33 mouse cellular contexts compared by ENCODE assay signal in the genomic region with DNA sequence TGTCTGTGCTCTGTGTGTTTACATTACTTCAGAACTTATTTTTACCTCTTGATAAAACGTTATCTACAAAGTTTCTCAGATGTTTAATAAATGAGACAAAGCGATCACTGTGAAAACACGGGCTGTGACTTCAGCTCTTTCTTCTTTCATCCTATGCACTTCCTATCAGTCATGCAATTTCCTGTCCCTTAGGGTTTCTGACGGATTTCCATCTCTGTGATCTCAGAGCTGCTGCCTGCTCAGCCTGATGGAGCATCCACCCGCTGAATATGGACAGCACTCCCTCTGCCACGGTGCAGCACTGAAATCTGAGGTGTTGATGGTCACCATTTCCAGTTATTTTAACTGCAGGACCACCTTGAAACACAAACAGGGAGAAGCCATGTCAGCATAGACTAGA. TPM values are rescaled to one million over a fixed set of nuclear protein-coding genes. Genes with fewer than 3 reads are reported as not detected.
DNase-seq lines count a peak whose midpoint lies in the region; ATAC-seq and TF ChIP-seq lines count a peak whose summit lies in the region.
"Had no signal": no experiment of that assay in that cellular context is flagged by ENCODE, and none has a peak within 500 bp of the region (broad histone marks: within the 10 kb centered on the region; RNA-seq: fewer than 3 reads in every experiment).

No protein-coding gene starts in this region.

- peak overlapping the region; percentile 42; the same call in 1 of the 2 replicates for H3K27ac ChIP-seq in heart, embryonic 11.5 days (ENCODE audit: low read depth, low read length)
- H3K27ac ChIP-seq in heart, adult 2 months = no peak overlapping the region
- peak overlapping the region; percentile 33; the same call in 1 of the 2 replicates for H3K27ac ChIP-seq in limb, embryonic 15.5 days
- no peak overlapping the region for H3K27ac ChIP-seq in limb, embryonic 10.5 days
- H3K27ac ChIP-seq: embryonic facial prominence, embryonic 12.5 days; forebrain, embryonic 15.5 days; gastrocnemius, adult 2 months; heart, embryonic 10.5 days; hindbrain, postnatal 0 days; kidney, postnatal 0 days; limb, embryonic 12.5 days; liver, embryonic 12.5 days; midbrain, embryonic 10.5 days; neural tube, embryonic 13.5 days had no signal

- no peak; the same call in 1 of the 2 replicates for ATAC-seq in heart, embryonic 11.5 days (replicated peaks; ENCODE audit: insufficient number of reproducible peaks, low FRiP score, low TSS enrichment)
- ATAC-seq in limb, embryonic 15.5 days (ENCODE audit: insufficient number of reproducible peaks, low FRiP score, low TSS enrichment, low read depth) = no peak
- ATAC-seq: forebrain, embryonic 15.5 days; hindbrain, postnatal 0 days; intestine, embryonic 16.5 days; liver, embryonic 12.5 days; liver, postnatal 0 days had no signal

- TF ChIP-seq EP300 in heart, adult 2 months (IDR thresholded peaks at IDR 0.05; ENCODE audit: insufficient read depth, low read depth, low read length) = no peak

- peaks cover 11% of the 10 kb centered on the region; the same call in 1 of the 2 replicates for H3K4me1 ChIP-seq in heart, embryonic 11.5 days (ENCODE audit: control insufficient read depth, insufficient read depth, low read length)
- peaks cover 2% of the 10 kb centered on the region; the same call in 1 of the 2 replicates for H3K4me1 ChIP-seq in heart, adult 2 months (ENCODE audit: control insufficient read depth, insufficient read depth, low read length)
- H3K4me1 ChIP-seq in limb, embryonic 15.5 days = peaks cover 4% of the 10 kb centered on the region; the same call in 1 of the 2 replicates
- H3K4me1 ChIP-seq in limb, embryonic 10.5 days = no peaks in the 10 kb centered on the region
- H3K4me1 ChIP-seq: embryonic facial prominence, embryonic 12.5 days; forebrain, embryonic 15.5 days; limb, embryonic 12.5 days; midbrain, embryonic 10.5 days had no signal

- no peak overlapping the region for H3K4me3 ChIP-seq in heart, embryonic 11.5 days (ENCODE audit: low read depth, low read length)
- no peak overlapping the region for H3K4me3 ChIP-seq in heart, adult 2 months
- no peak overlapping the region for H3K4me3 ChIP-seq in limb, embryonic 15.5 days
- no peak overlapping the region for H3K4me3 ChIP-seq in limb, embryonic 10.5 days
- H3K4me3 ChIP-seq: embryonic facial prominence, embryonic 12.5 days; forebrain, embryonic 15.5 days; gastrocnemius, adult 2 months; heart, embryonic 10.5 days; limb, embryonic 12.5 days; liver, embryonic 12.5 days; midbrain, embryonic 10.5 days; myocyte; neural tube, embryonic 13.5 days had no signal

- H3K9ac ChIP-seq in heart, embryonic 11.5 days (ENCODE audit: low read depth, low read length) = no peak overlapping the region
- H3K9ac ChIP-seq in heart, adult 2 months (ENCODE audit: low read depth, low read length) = no peak overlapping the region; the same call in 1 of the 2 replicates
- no peak overlapping the region for H3K9ac ChIP-seq in limb, embryonic 15.5 days
- H3K9ac ChIP-seq: embryonic facial prominence, embryonic 12.5 days; forebrain, embryonic 15.5 days; limb, embryonic 12.5 days; liver, embryonic 12.5 days; liver, postnatal 0 days; neural tube, embryonic 13.5 days had no signal

- H3K36me3 ChIP-seq in heart, embryonic 11.5 days (ENCODE audit: control insufficient read depth, insufficient read depth, low read length) = peaks cover 21% of the 10 kb centered on the region
- H3K36me3 ChIP-seq in heart, adult 2 months (ENCODE audit: control insufficient read depth, insufficient read depth, low read length) = peaks cover 22% of the 10 kb centered on the region
- peaks cover 56% of the 10 kb centered on the region for H3K36me3 ChIP-seq in limb, embryonic 15.5 days
- H3K36me3 ChIP-seq in limb, embryonic 10.5 days = peaks cover 84% of the 10 kb centered on the region

- no peak for TF ChIP-seq POLR2A in heart, adult 2 months (IDR thresholded peaks at IDR 0.05; ENCODE audit: insufficient read depth, low read depth, low read length)

- intact Hi-C loops in heart, adult 2 months (cut with DNase I) = no loop called here

- WGBS in heart, embryonic 11.5 days (ENCODE audit: insufficient replicate concordance) = 59% methylated on average over 6 of the region's 6 CpGs
- 35% methylated on average over 6 of the region's 6 CpGs for WGBS in heart, adult 2 months
- 73% methylated on average over 6 of the region's 6 CpGs for WGBS in limb, embryonic 15.5 days
- WGBS in limb, embryonic 10.5 days = 85% methylated on average over 6 of the region's 6 CpGs

- no peak for TF ChIP-seq CTCF in heart, adult 2 months (IDR thresholded peaks at IDR 0.05)

- H3K4me2 ChIP-seq in heart, embryonic 11.5 days = no peak overlapping the region
- no peak overlapping the region for H3K4me2 ChIP-seq in limb, embryonic 15.5 days
- H3K4me2 ChIP-seq: embryonic facial prominence, embryonic 12.5 days; forebrain, embryonic 15.5 days; limb, embryonic 12.5 days; liver, embryonic 12.5 days; neural tube, embryonic 13.5 days had no signal

- no peaks in the 10 kb centered on the region; the same call in 1 of the 2 replicates for H3K79me2 ChIP-seq in heart, adult 2 months (replicated peaks; ENCODE audit: control insufficient read depth, insufficient read depth, low read length)

- H3K9me3 ChIP-seq in heart, embryonic 11.5 days (replicated peaks; ENCODE audit: control insufficient read depth, low read length) = no peaks in the 10 kb centered on the region
- no peaks in the 10 kb centered on the region for H3K9me3 ChIP-seq in limb, embryonic 15.5 days
- no peaks in the 10 kb centered on the region for H3K9me3 ChIP-seq in limb, embryonic 10.5 days (replicated peaks)
- H3K9me3 ChIP-seq: embryonic facial prominence, embryonic 12.5 days; forebrain, embryonic 15.5 days; heart, embryonic 10.5 days; limb, embryonic 12.5 days; liver, embryonic 12.5 days; midbrain, embryonic 10.5 days; neural tube, embryonic 13.5 days had no signal

- no peaks in the 10 kb centered on the region for H3K27me3 ChIP-seq in heart, embryonic 11.5 days (ENCODE audit: control insufficient read depth, insufficient read depth, low read length)
- no peaks in the 10 kb centered on the region for H3K27me3 ChIP-seq in heart, adult 2 months (ENCODE audit: control insufficient read depth, insufficient read depth, low read length)
- no peaks in the 10 kb centered on the region for H3K27me3 ChIP-seq in limb, embryonic 15.5 days
- H3K27me3 ChIP-seq in limb, embryonic 10.5 days (ENCODE audit: low read depth, poor library complexity, severe bottlenecking) = no peaks in the 10 kb centered on the region
- H3K27me3 ChIP-seq: CH12.LX; embryonic facial prominence, embryonic 12.5 days; forebrain, embryonic 15.5 days; limb, embryonic 12.5 days; liver, embryonic 12.5 days; neural tube, embryonic 13.5 days had no signal

- DNase-seq in heart, adult 2 months = no peak
- no peak for DNase-seq in limb, embryonic 10.5 days (ENCODE audit: low spot score)
- peak; percentile 14 for DNase-seq in thymus, postnatal 0 days (ENCODE audit: low spot score)
- no peak for DNase-seq in thymus, adult 18-20 months
- peak; percentile 75 for DNase-seq in naive thymus-derived CD4-positive, alpha-beta T cell, adult 2 months (ENCODE audit: low read depth)
- DNase-seq in frontal cortex, postnatal 25 days (ENCODE audit: low spot score in 2 of 2) = no peak
- DNase-seq: adrenal gland, postnatal 10 days; cerebellum, adult 11-12 months; cerebellum, adult 9-11 months; embryo, embryonic 11 days; gastrocnemius, adult 2 months; gastrocnemius, postnatal 36 days; heart, postnatal 14 days; kidney, adult 8-10 months; kidney, postnatal 4 days; layer of hippocampus, adult 9-11 months; liver, postnatal 0 days; right cerebral cortex, postnatal 4 days; thymus, postnatal 14 days had no signal

RNA-seq across cellular contexts. Expression of gene Commd8, which starts 8.5 kb away (rescaled TPM):
- polyA plus RNA-seq in heart, embryonic 11.5 days (2014; fragmentation: Nextera tagmentation; extraction: Ambion mirVana) = 130 and 131 TPM in 2 replicates
- total RNA-seq in heart, adult 2 months (2021) = 10 to 100 TPM; 40.4 to 43.7 TPM
- 5.6 and 16.3 TPM in 2 replicates for polyA plus RNA-seq in heart, adult 2 months (2012; rRNA removed)
- polyA plus RNA-seq in limb, embryonic 15.5 days (2015; fragmentation: Nextera tagmentation; extraction: Ambion mirVana) = 157 and 177 TPM in 2 replicates
- 152 TPM in 2 replicates for polyA plus RNA-seq in limb, embryonic 10.5 days (2016; fragmentation: Nextera tagmentation; extraction: Ambion mirVana)
- polyA plus RNA-seq in thymus, postnatal 0 days (2015; fragmentation: Nextera tagmentation; extraction: Ambion mirVana) = 159 and 167 TPM in 2 replicates

Comparison
In these comparisons a context has a peak if more than half of its experiments do, and no peak if none do; other contexts are left out.
1. H3K27ac ChIP-seq: peak in heart, embryonic 11.5 days (single experiment) and limb, embryonic 15.5 days (single experiment); none in heart, adult 2 months (single experiment) and limb, embryonic 10.5 days (single experiment).
2. DNase-seq: peak in thymus, postnatal 0 days (single experiment) and naive thymus-derived CD4-positive, alpha-beta T cell, adult 2 months (single experiment); none in heart, adult 2 months (0 of 2), limb, embryonic 10.5 days (single experiment), thymus, adult 18-20 months (0 of 2) and frontal cortex, postnatal 25 days (0 of 2).